Mouse (Mus musculus) midbrain, embryonic 13.5 days (tissue): ENCODE data around the gene Ppib. TPM values are rescaled to one million over a fixed set of nuclear protein-coding genes. Genes with fewer than 3 reads are reported as not detected.

Experiments used
- ATAC-seq: fragments of 200-750 bp; cut with Nextera tagmentation; 2 replicates; pipeline ENCODE4 v1.8.0; 2017; ENCODE audit warnings: mild to moderate bottlenecking, moderate TSS enrichment, moderate library complexity
- H3K27ac ChIP-seq: fragments of 300-500 bp; sonication (generic); 2 replicates; pipeline ENCODE4 v1.5.1; 2015; ENCODE audit warnings: inconsistent platforms, mild to moderate bottlenecking, moderate library complexity
- H3K27me3 ChIP-seq: fragments of 300-500 bp; sonication (generic); 2 replicates; pipeline ENCODE4 v1.6.1; 2015; ENCODE audit warnings: mild to moderate bottlenecking, inconsistent platforms
- H3K36me3 ChIP-seq: fragments of 300-500 bp; sonication (generic); 2 replicates; pipeline ENCODE4 v1.6.1; 2015; ENCODE audit warnings: mild to moderate bottlenecking, inconsistent platforms
- H3K4me1 ChIP-seq: fragments of 300-500 bp; sonication (generic); replicated peaks from 2 replicates; pipeline ENCODE4 v1.6.1; 2015; ENCODE audit warnings: inconsistent platforms
- H3K4me2 ChIP-seq: fragments of 300-500 bp; sonication (generic); replicated peaks from 2 replicates; pipeline ENCODE4 v1.6.1; 2015; ENCODE audit warnings: moderate library complexity, mild to moderate bottlenecking, inconsistent platforms
- H3K4me3 ChIP-seq: fragments of 300-500 bp; sonication (generic); replicated peaks from 2 replicates; pipeline ENCODE4 v1.5.1; 2015; ENCODE audit warnings: mild to moderate bottlenecking, inconsistent platforms
- H3K9ac ChIP-seq: fragments of 300-500 bp; sonication (generic); replicated peaks from 2 replicates; pipeline ENCODE4 v1.6.1; 2015; ENCODE audit warnings: mild to moderate bottlenecking, inconsistent platforms
- H3K9me3 ChIP-seq: fragments of 300-500 bp; sonication (generic); 2 replicates; pipeline ENCODE4 v1.6.1; 2016; ENCODE audit warnings: mild to moderate bottlenecking, inconsistent platforms
- WGBS: fragments of 180-500 bp; shearing (Covaris S2); methylation state at CpG from one replicate; pipeline ENCODE4 v1.1.7; 2015; 5-methylcytosine and 5-hydroxymethylcytosine counted together
- polyA plus RNA-seq: library from polyadenylated mRNA; unstranded; fragments of >200 nt; fragmentation: Nextera tagmentation; extraction: Ambion mirVana; gene quantifications from 2 replicates; pipeline ENCODE4 v1.2.1, GENCODE M21; 2015

Gene Ppib
- polyA plus RNA-seq, 1 experiment from 2014 or later, result 358 TPM

DNA sequence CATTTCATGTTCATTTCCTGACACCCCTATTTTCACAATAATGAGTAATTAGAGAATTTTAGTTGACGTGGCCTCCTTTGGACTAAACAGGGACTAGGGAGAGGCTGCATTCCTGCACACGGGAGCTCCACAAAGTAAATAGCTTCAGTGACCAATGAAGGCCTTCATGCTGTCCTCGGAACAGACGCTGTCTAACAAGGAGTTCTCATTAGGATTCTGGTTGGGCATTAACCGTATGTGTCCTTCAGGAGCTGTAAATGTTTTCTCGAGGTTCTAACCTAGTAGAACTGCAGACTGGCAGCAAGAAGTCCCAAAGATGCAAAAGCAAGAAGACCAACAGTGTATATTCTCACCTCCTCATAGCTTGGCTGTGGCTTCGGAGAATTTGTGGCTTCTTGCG is 45.1 kb downstream of the Ppib start:
- Histone ChIP-seq H3K36me3 (peaks cover 85% of the 10 kb centered on the region), H3K27me3 (no peaks in the 10 kb centered on the region), H3K4me3 (no peak overlapping the region), H3K4me2 (no peak overlapping the region), H3K4me1 (peaks cover 3% of the 10 kb centered on the region; the same call in 1 of the 2 replicates), H3K9ac (no peak overlapping the region), H3K9me3 (no peaks in the 10 kb centered on the region), H3K27ac (no peak overlapping the region)
- WGBS, result 92% methylated on average over 8 of the region's 8 CpGs
- ATAC-seq, result no peak

DNA sequence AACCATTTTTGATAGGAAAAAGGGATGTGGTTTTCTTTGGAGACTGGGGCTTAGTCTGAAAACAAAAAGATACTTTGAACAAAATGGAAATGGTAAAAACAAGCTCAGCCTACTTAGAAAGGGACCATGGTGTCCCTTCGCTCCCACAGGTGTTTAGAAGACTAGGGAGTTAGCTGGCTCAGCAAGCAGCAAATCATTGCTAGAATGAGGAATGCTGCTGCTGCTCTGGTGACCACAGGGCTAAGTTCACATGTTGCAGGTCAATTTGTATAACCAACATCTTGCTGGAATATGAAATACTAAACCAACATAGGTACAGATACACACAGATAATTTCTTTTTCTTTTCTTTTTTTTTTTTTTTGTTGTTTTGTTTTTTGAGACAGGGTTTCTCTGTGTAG is 49.6 kb downstream of the Ppib start:
- no peak for ATAC-seq
- H3K36me3 ChIP-seq, result peaks cover 56% of the 10 kb centered on the region
- H3K4me3 ChIP-seq, result no peak overlapping the region
- H3K27ac ChIP-seq, result no peak overlapping the region
- no peaks in the 10 kb centered on the region for H3K9me3 ChIP-seq
- H3K9ac ChIP-seq, result no peak overlapping the region
- no peak overlapping the region for H3K4me2 ChIP-seq
- 100% methylated on average over 1 of the region's 1 CpGs for WGBS
- H3K27me3 ChIP-seq, result no peaks in the 10 kb centered on the region
- H3K4me1 ChIP-seq, result peaks cover 14% of the 10 kb centered on the region

- H3K4me1 ChIP-seq, result peaks cover 14% of the 10 kb centered on the region
- peaks cover 56% of the 10 kb centered on the region for H3K36me3 ChIP-seq
- H3K4me3 ChIP-seq, result no peak overlapping the region
- H3K27me3 ChIP-seq, result no peaks in the 10 kb centered on the region
- H3K9me3 ChIP-seq, result no peaks in the 10 kb centered on the region
- peak overlapping the region; percentile 63 for H3K27ac ChIP-seq
- WGBS, result 44% methylated on average over 8 of the region's 8 CpGs
- H3K9ac ChIP-seq, result peak overlapping the region; percentile 19; the same call in 1 of the 2 replicates
- H3K4me2 ChIP-seq, result no peak overlapping the region
- no peak for ATAC-seq
These were observed 50.1 kb downstream of the Ppib start for GRCm38 (mm10) chr9:66110126-66110525.

GRCm38 (mm10) chr9:66110611-66111379 is 50.8 kb downstream of the Ppib start:
- 24% methylated on average over 8 of the region's 8 CpGs for WGBS
- Histone ChIP-seq H3K4me1 (peaks cover 14% of the 10 kb centered on the region), H3K4me2 (no peak overlapping the region), H3K36me3 (peaks cover 56% of the 10 kb centered on the region), H3K4me3 (no peak overlapping the region), H3K27me3 (no peaks in the 10 kb centered on the region), H3K9me3 (no peaks in the 10 kb centered on the region), H3K27ac (peak overlapping the region; percentile 63), H3K9ac (peak overlapping the region; percentile 19; the same call in 1 of the 2 replicates)
- ATAC-seq, result no peak

DNA sequence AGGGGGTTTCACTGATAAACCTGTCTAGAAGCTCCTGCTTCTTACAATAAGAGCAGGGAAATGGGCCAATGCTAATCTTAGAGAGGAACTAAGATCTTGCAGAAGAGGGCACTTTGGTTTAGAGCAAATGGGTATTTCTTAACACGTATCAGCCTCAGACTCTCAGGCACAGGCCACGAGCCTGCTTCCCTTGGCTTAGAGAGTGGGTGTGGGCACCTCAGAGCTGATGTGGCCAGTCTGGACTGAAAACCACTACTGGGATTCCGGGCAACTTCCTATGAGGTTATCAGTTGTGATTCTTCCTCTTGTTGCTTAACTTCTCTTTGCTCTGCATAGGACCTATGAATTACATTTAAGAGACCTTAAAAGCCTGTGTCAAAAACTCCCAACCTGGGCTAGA is 54.3 kb downstream of the Ppib start:
- Histone ChIP-seq H3K4me3 (no peak overlapping the region), H3K9me3 (no peaks in the 10 kb centered on the region), H3K9ac (no peak overlapping the region), H3K27me3 (no peaks in the 10 kb centered on the region), H3K4me2 (no peak overlapping the region), H3K27ac (no peak overlapping the region), H3K36me3 (peaks cover 28% of the 10 kb centered on the region), H3K4me1 (peaks cover 17% of the 10 kb centered on the region)
- ATAC-seq, result no peak
- WGBS, result 96% methylated on average over 3 of the region's 3 CpGs

Other genes with a start within 250 kb of the Ppib start
- 9.9 and 10.5 TPM in 2 replicates for gene Zfp609, start 232.7 kb upstream of the Ppib start, polyA plus RNA-seq
- gene Pclaf, start 170.0 kb upstream of the Ppib start, polyA plus RNA-seq, result 62.0 and 72.5 TPM in 2 replicates
- 31.3 and 32.2 TPM in 2 replicates for gene Trip4, start 151.4 kb upstream of the Ppib start, polyA plus RNA-seq
- 24.5 and 25.4 TPM in 2 replicates for gene Csnk1g1, start 151.3 kb upstream of the Ppib start, polyA plus RNA-seq
- 4.0 and 4.9 TPM in 2 replicates for gene Snx22, start 9.5 kb downstream of the Ppib start, polyA plus RNA-seq
- gene Snx1, start 66.4 kb downstream of the Ppib start, polyA plus RNA-seq, result 101 and 104 TPM in 2 replicates
- gene Ciao2a, start 66.4 kb downstream of the Ppib start, polyA plus RNA-seq, result 102 and 104 TPM in 2 replicates
- gene Dapk2, start 98.0 kb downstream of the Ppib start, polyA plus RNA-seq, result 1.4 and 2.4 TPM in 2 replicates